Mouse (Mus musculus) stomach, postnatal 0 days (tissue): ENCODE measurements around the gene Cass4. TPM values are rescaled to one million over a fixed set of nuclear protein-coding genes. Genes with fewer than 3 reads are reported as not detected.

Source experiments
- ATAC-seq: fragments of 200-750 bp; cut with Nextera tagmentation; 2 replicates; pipeline ENCODE4 v1.8.0; 2017; ENCODE audit not compliant: low FRiP score, low TSS enrichment
- DNase-seq: peaks from one replicate; pipeline ENCODE4 v3.0.0-alpha.2; 2016; ENCODE audit warnings: low spot score
- H3K27ac ChIP-seq: fragments of 300-500 bp; sonication (generic); replicated peaks from 2 replicates; pipeline ENCODE4 v1.5.1; 2014; ENCODE audit warnings: mild to moderate bottlenecking, control low read depth
- H3K27me3 ChIP-seq: fragments of 300-500 bp; sonication (generic); 2 replicates; pipeline ENCODE4 v1.6.1; 2014; ENCODE audit warnings: low read length; ENCODE audit not compliant: control insufficient read depth, insufficient read depth
- H3K36me3 ChIP-seq: fragments of 300-500 bp; sonication (generic); 2 replicates; pipeline ENCODE4 v1.6.1; 2014; ENCODE audit warnings: low read length, mixed read lengths; ENCODE audit not compliant: control insufficient read depth, insufficient read depth
- H3K4me1 ChIP-seq: fragments of 300-500 bp; sonication (generic); replicated peaks from 2 replicates; pipeline ENCODE4 v1.6.1; 2014; ENCODE audit warnings: antibody characterized with exemption; ENCODE audit not compliant: control insufficient read depth, insufficient read depth
- H3K4me2 ChIP-seq: fragments of 300-500 bp; sonication (generic); replicated peaks from 2 replicates; pipeline ENCODE4 v1.6.1; 2014; ENCODE audit warnings: low read depth, mild to moderate bottlenecking, control low read depth, moderate library complexity
- H3K4me3 ChIP-seq: fragments of 300-500 bp; sonication (generic); 2 replicates; pipeline ENCODE4 v1.5.1; 2014; ENCODE audit warnings: low read depth, low read length, control low read depth
- H3K9ac ChIP-seq: fragments of 300-500 bp; sonication (generic); 2 replicates; pipeline ENCODE4 v1.6.1; 2014; ENCODE audit warnings: mild to moderate bottlenecking, low read length, control low read depth, mixed read lengths
- H3K9me3 ChIP-seq: fragments of 300-500 bp; sonication (generic); 2 replicates; pipeline ENCODE4 v1.6.1; 2016; ENCODE audit warnings: low read length; ENCODE audit not compliant: control insufficient read depth
- CTCF ChIP-seq: IDR thresholded peaks from 2 replicates; pipeline ENCODE4 v1.5.1; 2016; ENCODE audit warnings: antibody characterized with exemption, low read depth, mild to moderate bottlenecking, moderate library complexity
- EP300 ChIP-seq: optimal IDR thresholded peaks from 2 replicates; pipeline ENCODE3; 2016; ENCODE audit warnings: antibody characterized with exemption
- WGBS: fragments of 180-500 bp; shearing (Covaris S2); extraction: QIAGEN DNeasy Blood & Tissue Kit; methylation state at CpG from one replicate; pipeline ENCODE4 v1.1.7; 2014; 5-methylcytosine and 5-hydroxymethylcytosine counted together
- polyA plus RNA-seq: library from polyadenylated mRNA; unstranded; fragments of >200 nt; fragmentation: Nextera tagmentation; extraction: Ambion mirVana; gene quantifications from 2 replicates; pipeline ENCODE4 v1.2.1, GENCODE M21; 2015

Cass4 gene
- polyA plus RNA-seq, 1 experiment from 2014 or later, result 0.18 TPM

DNA sequence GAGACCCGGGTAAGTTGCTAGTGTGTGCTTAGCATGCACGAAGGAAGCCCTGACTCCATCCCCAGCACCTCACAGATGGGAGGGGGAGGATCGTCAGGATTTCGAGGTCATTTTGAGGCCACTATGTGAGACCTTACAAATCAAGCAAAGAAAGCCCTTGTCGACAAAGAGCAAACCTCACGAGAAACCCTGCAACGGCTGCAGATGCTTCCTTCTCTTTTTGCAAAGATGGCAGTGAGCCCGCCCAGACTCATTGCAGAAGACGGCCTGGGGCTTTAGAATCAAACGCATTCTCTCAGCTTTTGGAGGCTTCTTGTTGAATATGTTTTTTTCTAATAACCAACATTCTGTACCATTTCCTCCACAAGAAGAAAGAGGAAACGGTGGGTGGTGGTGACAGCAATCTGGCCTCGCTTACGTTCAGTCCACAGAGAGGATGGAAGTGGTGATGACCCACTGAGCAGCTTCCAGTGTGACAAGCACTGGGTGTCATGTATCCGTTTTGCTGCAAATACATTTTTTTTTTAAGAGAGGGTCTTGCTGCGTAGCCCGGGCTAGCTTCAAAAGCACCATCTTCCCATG, 43.9 kb downstream of the Cass4 start:
- Histone ChIP-seq H3K9me3 (no peaks in the 10 kb centered on the region), H3K4me1 (no peaks in the 10 kb centered on the region), H3K4me3 (no peak overlapping the region), H3K9ac (no peak overlapping the region), H3K27me3 (no peaks in the 10 kb centered on the region), H3K36me3 (no peaks in the 10 kb centered on the region), H3K4me2 (no peak overlapping the region), H3K27ac (no peak overlapping the region)
- TF ChIP-seq EP300 (no peak), CTCF (no peak)
- ATAC-seq (no peak), DNase-seq (no peak)
- 57% methylated on average over 16 of the region's 16 CpGs for WGBS

DNA sequence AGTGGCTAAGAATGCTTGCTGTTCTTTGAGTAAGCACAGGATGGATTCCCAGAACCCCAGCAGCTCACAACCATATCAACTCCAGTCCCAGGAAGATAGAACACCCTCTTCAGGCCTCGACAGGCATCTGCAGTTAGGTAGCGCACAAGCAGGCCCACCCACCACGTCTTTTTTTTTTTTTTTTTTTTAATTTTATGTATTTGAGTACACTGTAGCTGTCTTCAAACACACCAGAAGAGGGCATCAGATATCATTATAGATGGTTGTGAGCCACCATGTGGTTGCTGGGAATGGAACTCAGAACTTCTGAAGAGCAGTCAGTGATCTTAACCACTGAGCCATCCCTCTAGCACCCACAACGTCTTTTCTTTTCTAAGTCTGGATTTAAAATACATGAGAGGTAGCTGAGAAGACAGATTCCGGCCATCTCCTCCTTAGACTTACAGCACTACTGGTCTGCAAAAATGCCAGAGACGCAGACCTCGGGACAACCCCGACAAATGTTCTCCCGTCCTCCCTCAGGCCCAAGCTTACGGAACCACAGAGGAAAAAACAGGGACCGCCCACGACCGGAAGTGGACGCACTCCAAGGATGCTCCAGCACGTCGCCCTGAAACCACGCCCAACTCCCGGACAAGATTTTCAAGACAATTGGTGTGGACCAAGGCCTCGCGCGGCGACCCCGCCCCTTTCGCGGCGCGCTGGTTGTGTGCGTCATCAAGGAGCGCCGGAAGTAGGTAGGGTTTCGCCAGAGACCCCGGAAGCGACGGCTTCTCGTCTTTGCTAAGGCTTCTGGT, 46.4 kb downstream of the Cass4 start, which contains the start of gene Rtf2:
TSS of gene Rtf2 (plus strand) at position 714 of the 797 bp plus-strand sequence.
- H3K4me3 ChIP-seq, result peak within 1 kb of the TSS; percentile 87
- TF ChIP-seq EP300 (no peak), CTCF (peak; percentile 29; the same call in 1 of the 2 replicates)
- peak within 1 kb of the TSS; percentile 78 for H3K4me2 ChIP-seq
- no peaks in the 10 kb centered on the region for H3K9me3 ChIP-seq
- 2% methylated on average over 35 of the region's 35 CpGs for WGBS
- no peaks in the 10 kb centered on the region for H3K27me3 ChIP-seq
- no peaks in the 10 kb centered on the region for H3K4me1 ChIP-seq
- DNase-seq (peak; percentile 99), ATAC-seq (peak; percentile 97)
- peak within 1 kb of the TSS; percentile 80 for H3K9ac ChIP-seq
- H3K27ac ChIP-seq, result peak within 1 kb of the TSS; percentile 78
- H3K36me3 ChIP-seq, result no peaks in the 10 kb centered on the region

DNA sequence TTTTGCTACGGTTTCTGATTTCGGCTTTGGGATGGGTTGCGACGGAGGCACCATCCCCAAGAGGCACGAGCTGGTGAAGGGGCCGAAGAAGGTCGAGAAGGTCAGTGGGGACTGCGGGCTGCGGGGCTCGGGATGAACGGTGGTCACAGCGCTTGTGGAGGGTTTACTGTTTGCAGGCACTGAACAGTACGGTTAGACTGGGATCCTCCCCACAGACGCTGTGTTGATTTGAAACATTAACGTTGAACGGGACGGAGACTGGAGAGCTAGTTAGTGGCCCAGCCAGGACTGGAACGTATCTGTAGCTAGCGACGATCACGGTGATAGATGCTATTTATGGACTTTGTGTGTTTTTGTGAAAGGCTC, 47.0 kb downstream of the Cass4 start:
- no peaks in the 10 kb centered on the region for H3K36me3 ChIP-seq
- TF ChIP-seq EP300, result no peak
- TF ChIP-seq CTCF, result no peak
- H3K27ac ChIP-seq, result peak overlapping the region; percentile 77
- DNase-seq (no peak), ATAC-seq (peak; percentile 63)
- no peaks in the 10 kb centered on the region for H3K27me3 ChIP-seq
- under 1% methylated on average over 21 of the region's 21 CpGs for WGBS
- peak overlapping the region; percentile 78 for H3K4me2 ChIP-seq
- H3K9me3 ChIP-seq, result no peaks in the 10 kb centered on the region
- H3K4me1 ChIP-seq, result no peaks in the 10 kb centered on the region
- H3K9ac ChIP-seq, result peak overlapping the region; percentile 80
- peak overlapping the region; percentile 87 for H3K4me3 ChIP-seq

DNA sequence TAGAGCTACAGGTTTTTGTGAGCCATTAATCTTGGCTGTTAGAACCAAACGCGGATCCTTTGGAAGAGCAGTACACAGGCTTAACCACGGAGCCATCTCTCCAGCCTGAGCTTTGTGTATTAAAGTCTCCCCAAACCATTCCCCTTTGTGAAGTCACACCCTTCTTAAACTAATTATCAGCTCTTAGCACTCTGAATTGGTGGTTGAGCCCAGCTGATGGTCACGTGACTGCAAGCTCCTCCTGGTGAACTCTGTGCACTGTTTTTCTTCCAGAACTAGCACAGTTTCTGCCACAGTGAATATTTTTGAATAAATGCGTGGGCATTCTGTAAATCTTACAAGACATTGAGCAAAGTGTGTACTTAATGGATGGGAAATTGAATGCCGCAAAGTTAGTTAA, 47.6 kb downstream of the Cass4 start:
- TF ChIP-seq CTCF, result no peak
- no peak for TF ChIP-seq EP300
- H3K27me3 ChIP-seq, result no peaks in the 10 kb centered on the region
- H3K4me3 ChIP-seq, result peak overlapping the region; percentile 87
- no peaks in the 10 kb centered on the region for H3K4me1 ChIP-seq
- H3K27ac ChIP-seq, result peak overlapping the region; percentile 77
- peak overlapping the region; percentile 80 for H3K9ac ChIP-seq
- peak; percentile 38; the same call in 1 of the 2 replicates for ATAC-seq
- H3K4me2 ChIP-seq, result peak overlapping the region; percentile 78
- H3K9me3 ChIP-seq, result no peaks in the 10 kb centered on the region
- 0 out of 2 replicates have a peak, but pooled peaks cover 3% of the 10 kb centered on the region for H3K36me3 ChIP-seq
- DNase-seq, result peak; percentile 63
- WGBS, result 25% methylated on average over 6 of the region's 6 CpGs

DNA sequence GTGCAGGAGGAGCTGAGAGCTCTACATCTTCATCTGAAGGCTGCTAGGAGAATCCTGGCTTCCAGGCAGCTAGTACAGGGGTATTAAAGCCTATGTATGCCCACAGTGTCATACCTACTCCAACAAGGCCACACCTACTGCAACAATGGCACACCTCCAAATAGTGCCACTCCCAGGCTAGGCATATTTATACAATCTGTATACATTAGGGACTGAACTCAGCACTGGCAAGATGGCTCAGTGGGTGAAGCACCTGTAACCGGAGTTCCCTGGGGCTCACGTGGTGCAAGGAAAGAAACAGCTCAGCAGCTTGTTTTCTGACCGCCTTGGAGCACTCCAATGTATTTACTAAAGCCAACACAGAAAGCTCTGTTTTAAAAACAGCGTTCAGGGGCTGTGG, 52.0 kb downstream of the Cass4 start:
- DNase-seq (peak; percentile 63), ATAC-seq (peak; percentile 85)
- Histone ChIP-seq H3K36me3 (peaks cover 18% of the 10 kb centered on the region; the same call in 1 of the 2 replicates), H3K27ac (no peak overlapping the region), H3K4me3 (no peak overlapping the region), H3K9me3 (no peaks in the 10 kb centered on the region), H3K27me3 (no peaks in the 10 kb centered on the region), H3K4me2 (no peak overlapping the region), H3K4me1 (no peaks in the 10 kb centered on the region), H3K9ac (no peak overlapping the region)
- 80% methylated on average over 4 of the region's 4 CpGs for WGBS
- no peak for TF ChIP-seq EP300
- TF ChIP-seq CTCF, result no peak

DNA sequence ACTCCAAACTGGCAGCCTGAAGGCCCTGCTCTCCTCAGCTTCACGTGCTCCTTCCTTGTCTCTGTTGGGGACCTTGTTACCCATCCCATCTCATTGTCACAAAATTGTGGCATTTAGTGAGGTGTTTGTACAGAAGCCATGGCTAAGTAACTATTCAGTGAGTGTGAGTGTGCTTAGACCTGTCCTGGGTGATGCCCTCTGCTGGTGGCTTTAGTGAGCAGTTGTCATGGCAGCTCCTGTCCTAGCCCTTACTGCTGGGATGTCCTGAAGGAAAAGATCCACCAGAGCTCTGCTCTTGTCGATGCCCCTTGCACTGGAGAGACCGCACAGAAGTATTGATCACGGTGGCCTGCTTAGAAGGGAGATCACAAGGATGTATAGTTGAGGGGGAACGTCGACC, 53.7 kb downstream of the Cass4 start:
- Histone ChIP-seq H3K4me1 (no peaks in the 10 kb centered on the region), H3K9ac (no peak overlapping the region), H3K36me3 (peaks cover 23% of the 10 kb centered on the region), H3K9me3 (no peaks in the 10 kb centered on the region), H3K4me3 (no peak overlapping the region), H3K27me3 (no peaks in the 10 kb centered on the region), H3K27ac (no peak overlapping the region), H3K4me2 (no peak overlapping the region)
- DNase-seq (peak; percentile 27), ATAC-seq (no peak)
- 89% methylated on average over 6 of the region's 6 CpGs for WGBS
- TF ChIP-seq EP300 (no peak), CTCF (peak; percentile 68)
